Mouse (Mus musculus) E14TG2a.4 (cell line): ENCODE measurements around the gene Dhrs1.

Experiments used
- H3K27me3 ChIP-seq: 2 replicates; pipeline ENCODE4 v1.6.1; 2014; ENCODE audit warnings: low read length, control low read depth; ENCODE audit not compliant: insufficient read depth
- H3K36me3 ChIP-seq: 2 replicates; pipeline ENCODE4 v1.6.1; 2014; ENCODE audit warnings: low read length, control low read depth; ENCODE audit not compliant: insufficient read depth
- H3K4me1 ChIP-seq: replicated peaks from 2 replicates; pipeline ENCODE4 v1.6.1; 2014; ENCODE audit warnings: low read depth, low read length, control low read depth
- H3K4me3 ChIP-seq: replicated peaks from 2 replicates; pipeline ENCODE4 v1.5.1; 2014; ENCODE audit warnings: mild to moderate bottlenecking, low read length
- H3K9me3 ChIP-seq: 2 replicates; pipeline ENCODE4 v1.6.1; 2014; ENCODE audit warnings: low read length, control low read depth
- CTCF ChIP-seq: conservative IDR thresholded peaks from 2 replicates; pipeline ENCODE4 v1.5.1; 2014; ENCODE audit warnings: low read length
- NANOG ChIP-seq: IDR thresholded peaks from 2 replicates; pipeline ENCODE4 v1.6.1; 2014; ENCODE audit warnings: borderline replicate concordance, low read length, mixed read lengths
- POU5F1 ChIP-seq: IDR thresholded peaks from 2 replicates; pipeline ENCODE4 v1.6.1; 2014; ENCODE audit warnings: low read length, borderline replicate concordance

Gene Dhrs1

GRCm38 (mm10) chr14:55697226-55697625 lies 48.3 kb downstream of the Dhrs1 start:
- no peak for TF ChIP-seq CTCF
- no peak for TF ChIP-seq POU5F1
- no peak for TF ChIP-seq NANOG
- Histone ChIP-seq H3K9me3 (no peaks in the 10 kb centered on the region), H3K4me3 (no peak overlapping the region), H3K4me1 (peaks cover 30% of the 10 kb centered on the region), H3K27me3 (no peaks in the 10 kb centered on the region), H3K36me3 (peaks cover 20% of the 10 kb centered on the region)

DNA sequence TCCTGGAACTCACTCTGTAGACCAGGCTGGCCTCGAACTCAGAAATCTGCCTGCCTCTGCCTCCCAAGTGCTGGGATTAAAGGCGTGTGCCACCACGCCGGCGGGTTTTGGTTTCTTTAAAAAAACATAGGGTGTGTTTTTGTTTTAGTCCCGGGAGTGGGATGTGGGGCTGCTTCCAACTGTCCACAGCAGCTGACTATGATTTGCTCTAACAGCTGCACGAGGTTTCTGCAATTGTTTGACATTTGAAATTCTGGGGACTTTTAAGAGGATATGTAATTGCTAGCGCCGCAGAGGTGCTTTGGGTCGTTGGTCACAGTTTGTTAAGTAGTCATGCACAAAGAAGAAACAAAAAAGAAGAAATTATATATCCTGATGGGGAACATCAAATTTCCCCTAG lies 56.1 kb downstream of the Dhrs1 start:
- Histone ChIP-seq H3K36me3 (no peaks in the 10 kb centered on the region), H3K4me1 (peaks cover 10% of the 10 kb centered on the region), H3K4me3 (no peak overlapping the region), H3K27me3 (peaks cover 4% of the 10 kb centered on the region; the same call in 1 of the 2 replicates), H3K9me3 (no peaks in the 10 kb centered on the region)
- TF ChIP-seq POU5F1 (no peak), CTCF (no peak), NANOG (no peak)
